Mouse (Mus musculus) forebrain, embryonic 16.5 days (tissue): Measurements from ENCODE around the gene Vps52. TPM values are rescaled to one million over a fixed set of nuclear protein-coding genes. Genes with fewer than 3 reads are reported as not detected.

ENCODE experiments used
- ATAC-seq: fragments of 200-750 bp; cut with Nextera tagmentation; 2 replicates; pipeline ENCODE4 v1.8.0; 2017; ENCODE audit warnings: mild to moderate bottlenecking, moderate library complexity
- H3K27ac ChIP-seq: fragments of 300-500 bp; sonication (generic); 2 replicates; pipeline ENCODE4 v1.5.1; 2014; ENCODE audit warnings: low read length, control low read depth
- H3K27me3 ChIP-seq: fragments of 300-500 bp; sonication (generic); replicated peaks from 2 replicates; pipeline ENCODE4 v1.6.1; 2014; ENCODE audit warnings: low read length; ENCODE audit not compliant: control insufficient read depth, insufficient read depth
- H3K36me3 ChIP-seq: fragments of 300-500 bp; sonication (generic); 2 replicates; pipeline ENCODE4 v1.6.1; 2014; ENCODE audit not compliant: control insufficient read depth, insufficient read depth
- H3K4me1 ChIP-seq: fragments of 300-500 bp; sonication (generic); replicated peaks from 2 replicates; pipeline ENCODE4 v1.6.1; 2014; ENCODE audit warnings: low read length; ENCODE audit not compliant: control insufficient read depth, insufficient read depth
- H3K4me2 ChIP-seq: fragments of 300-500 bp; sonication (generic); 2 replicates; pipeline ENCODE4 v1.6.1; 2014; ENCODE audit warnings: mild to moderate bottlenecking, low read length, control low read depth
- H3K4me3 ChIP-seq: fragments of 300-500 bp; sonication (generic); replicated peaks from 2 replicates; pipeline ENCODE4 v1.5.1; 2014; ENCODE audit warnings: mild to moderate bottlenecking, low read length, control low read depth
- H3K9ac ChIP-seq: fragments of 300-500 bp; sonication (generic); replicated peaks from 2 replicates; pipeline ENCODE4 v1.6.1; 2014; ENCODE audit warnings: low read depth, low read length, control low read depth
- H3K9me3 ChIP-seq: fragments of 300-500 bp; sonication (generic); 2 replicates; pipeline ENCODE4 v1.6.1; 2016; ENCODE audit warnings: low read length; ENCODE audit not compliant: control insufficient read depth
- WGBS: fragments of 180-500 bp; shearing (Covaris S2); extraction: QIAGEN DNeasy Blood & Tissue Kit; methylation state at CpG from one replicate; pipeline ENCODE4 v1.1.7; 2014; 5-methylcytosine and 5-hydroxymethylcytosine counted together
- polyA plus RNA-seq: library from polyadenylated mRNA; unstranded; fragments of >200 nt; fragmentation: Nextera tagmentation; extraction: Ambion mirVana; gene quantifications from 2 replicates; pipeline ENCODE4 v1.2.1, GENCODE M21; 2015

The Vps52 gene
- 79.5 and 81.0 TPM in 2 replicates for polyA plus RNA-seq

GRCm38 (mm10) chr17:33955555-33956214 is at the start of gene Vps52, which contains the start of gene Rps18:
Vps52 (plus strand) TSS chr17:33955812.
Rps18 (minus strand) TSS chr17:33956001.
- H3K4me3 ChIP-seq: peak within 1 kb of the TSS; percentile 85
- peak; percentile 91 for ATAC-seq
- peaks cover 12% of the 10 kb centered on the region for H3K36me3 ChIP-seq
- H3K27ac ChIP-seq: peak within 1 kb of the TSS; percentile 88
- peaks cover 43% of the 10 kb centered on the region for H3K4me1 ChIP-seq
- no peaks in the 10 kb centered on the region for H3K27me3 ChIP-seq
- H3K9me3 ChIP-seq: no peaks in the 10 kb centered on the region
- peak within 1 kb of the TSS; percentile 82 for H3K4me2 ChIP-seq
- under 1% methylated on average over 50 of the region's 50 CpGs for WGBS
- H3K9ac ChIP-seq: peak within 1 kb of the TSS; percentile 94

- H3K27ac ChIP-seq: peak overlapping the region; percentile 93
- peak overlapping the region; percentile 74 for H3K4me2 ChIP-seq
- H3K4me1 ChIP-seq: peaks cover 15% of the 10 kb centered on the region
- H3K9ac ChIP-seq: peak overlapping the region; percentile 80
- H3K9me3 ChIP-seq: no peaks in the 10 kb centered on the region
- H3K36me3 ChIP-seq: peaks cover 19% of the 10 kb centered on the region
- WGBS: under 1% methylated on average over 42 of the region's 44 CpGs
- ATAC-seq: peak; percentile 7
- peak overlapping the region; percentile 74 for H3K4me3 ChIP-seq
- no peaks in the 10 kb centered on the region for H3K27me3 ChIP-seq
These were observed 47.1 kb upstream of the Vps52 start for GRCm38 (mm10) chr17:33908331-33909076.

GRCm38 (mm10) chr17:33909077-33909868 is 46.3 kb upstream of the Vps52 start, which contains the start of gene Daxx:
Daxx (plus strand) TSS chr17:33909414.
- peaks cover 16% of the 10 kb centered on the region for H3K4me1 ChIP-seq
- ATAC-seq: peak; percentile 98
- under 1% methylated on average over 68 of the region's 68 CpGs for WGBS
- peak within 1 kb of the TSS; percentile 93 for H3K27ac ChIP-seq
- H3K27me3 ChIP-seq: no peaks in the 10 kb centered on the region
- H3K9me3 ChIP-seq: no peaks in the 10 kb centered on the region
- H3K9ac ChIP-seq: peak within 1 kb of the TSS; percentile 84
- H3K4me2 ChIP-seq: peak within 1 kb of the TSS; percentile 74
- H3K36me3 ChIP-seq: peaks cover 22% of the 10 kb centered on the region
- H3K4me3 ChIP-seq: peak within 1 kb of the TSS; percentile 74

DNA sequence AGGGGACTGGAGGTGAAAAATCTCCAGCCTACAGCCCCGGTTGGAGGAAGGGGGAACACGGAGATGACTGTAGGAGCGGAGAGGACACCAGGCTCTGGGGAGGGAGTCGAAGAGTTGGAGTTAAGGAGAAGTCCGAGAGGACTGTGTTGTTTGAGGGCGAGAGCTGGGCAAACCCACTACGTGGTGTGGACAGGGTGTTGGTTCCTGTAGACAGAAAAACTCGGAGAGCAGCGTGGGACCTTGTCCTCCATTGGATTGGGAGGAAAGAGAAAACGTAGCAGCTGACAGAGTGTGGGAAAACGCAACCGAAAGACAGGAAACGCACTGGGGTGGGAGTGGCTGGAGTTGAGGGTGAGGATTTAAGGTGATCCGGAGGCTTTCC is 45.8 kb upstream of the Vps52 start:
- no peaks in the 10 kb centered on the region for H3K27me3 ChIP-seq
- peak overlapping the region; percentile 74 for H3K4me3 ChIP-seq
- no peaks in the 10 kb centered on the region for H3K9me3 ChIP-seq
- no peak for ATAC-seq
- peak overlapping the region; percentile 84 for H3K9ac ChIP-seq
- WGBS: under 1% methylated on average over 14 of the region's 14 CpGs
- H3K4me2 ChIP-seq: peak overlapping the region; percentile 52
- peaks cover 21% of the 10 kb centered on the region for H3K4me1 ChIP-seq
- peaks cover 25% of the 10 kb centered on the region for H3K36me3 ChIP-seq
- H3K27ac ChIP-seq: peak overlapping the region; percentile 72

DNA sequence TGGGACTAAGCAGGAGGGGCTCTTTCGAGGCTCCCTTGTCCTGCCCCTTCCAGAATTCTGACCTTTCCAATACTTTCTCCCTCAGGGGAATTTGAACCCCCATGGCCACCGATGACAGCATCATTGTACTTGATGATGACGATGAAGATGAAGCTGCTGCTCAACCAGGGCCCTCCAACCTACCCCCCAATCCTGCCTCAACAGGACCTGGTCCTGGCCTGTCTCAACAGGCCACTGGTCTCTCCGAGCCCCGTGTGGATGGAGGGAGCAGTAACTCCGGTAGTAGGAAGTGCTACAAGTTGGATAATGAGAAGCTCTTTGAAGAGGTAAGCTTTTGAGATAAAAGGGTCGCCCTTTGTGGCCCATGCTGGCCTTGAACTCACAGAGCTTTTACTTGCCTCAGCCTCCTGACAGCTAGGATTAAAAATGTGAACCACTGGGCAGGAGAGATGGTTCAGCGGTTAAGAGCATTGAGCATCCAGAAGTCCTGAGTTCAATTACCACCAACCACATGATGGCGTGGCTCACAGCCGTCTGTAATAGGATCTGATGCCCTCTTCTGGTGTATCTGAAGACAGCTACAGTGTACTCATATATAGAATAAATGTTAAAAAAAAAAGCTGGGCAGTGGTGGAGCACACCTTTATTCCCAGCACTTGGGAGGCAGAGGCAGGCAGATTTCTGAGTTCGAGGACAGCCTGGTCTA is 45.1 kb upstream of the Vps52 start:
- H3K27me3 ChIP-seq: no peaks in the 10 kb centered on the region
- no peak for ATAC-seq
- H3K36me3 ChIP-seq: peaks cover 25% of the 10 kb centered on the region
- no peak overlapping the region; the same call in 1 of the 2 replicates for H3K27ac ChIP-seq
- H3K4me2 ChIP-seq: peak overlapping the region; percentile 52
- WGBS: 52% methylated on average over 11 of the region's 11 CpGs
- no peaks in the 10 kb centered on the region for H3K9me3 ChIP-seq
- peak overlapping the region; percentile 74 for H3K4me3 ChIP-seq
- H3K4me1 ChIP-seq: peaks cover 26% of the 10 kb centered on the region
- H3K9ac ChIP-seq: peak overlapping the region; percentile 84

DNA sequence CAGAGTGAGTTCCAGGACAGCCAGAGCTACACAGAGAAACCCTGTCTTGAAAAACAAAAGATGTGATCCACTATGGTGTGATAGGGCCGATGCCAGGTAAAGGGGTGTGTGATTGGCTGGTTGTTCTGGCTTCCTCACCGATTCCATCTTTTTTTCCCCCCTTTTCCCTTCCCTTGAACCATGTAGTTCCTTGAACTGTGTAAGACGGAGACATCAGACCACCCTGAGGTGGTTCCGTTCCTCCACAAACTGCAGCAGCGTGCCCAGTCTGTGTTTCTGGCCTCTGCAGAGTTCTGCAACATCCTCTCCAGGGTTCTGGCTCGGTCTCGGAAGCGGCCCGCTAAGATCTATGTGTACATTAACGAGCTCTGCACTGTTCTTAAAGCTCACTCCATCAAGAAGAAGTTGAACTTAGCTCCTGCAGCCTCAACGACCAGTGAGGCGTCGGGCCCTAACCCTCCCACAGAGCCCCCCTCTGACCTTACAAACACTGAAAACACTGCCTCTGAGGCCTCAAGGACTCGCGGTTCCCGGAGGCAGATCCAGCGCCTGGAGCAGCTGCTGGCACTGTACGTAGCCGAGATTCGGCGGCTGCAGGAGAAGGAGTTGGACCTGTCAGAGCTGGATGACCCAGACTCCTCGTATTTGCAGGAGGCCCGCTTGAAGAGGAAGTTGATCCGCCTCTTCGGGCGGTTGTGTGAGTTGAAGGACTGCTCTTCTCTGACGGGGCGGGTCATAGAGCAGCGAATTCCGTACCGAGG is 44.4 kb upstream of the Vps52 start:
- ATAC-seq: no peak
- no peak overlapping the region for H3K4me3 ChIP-seq
- 94% methylated on average over 31 of the region's 31 CpGs for WGBS
- H3K4me1 ChIP-seq: peaks cover 28% of the 10 kb centered on the region
- H3K27ac ChIP-seq: no peak overlapping the region
- no peak overlapping the region for H3K4me2 ChIP-seq
- no peaks in the 10 kb centered on the region for H3K27me3 ChIP-seq
- no peak overlapping the region for H3K9ac ChIP-seq
- no peaks in the 10 kb centered on the region for H3K9me3 ChIP-seq
- H3K36me3 ChIP-seq: peaks cover 25% of the 10 kb centered on the region

GRCm38 (mm10) chr17:33911813-33912414 is 43.7 kb upstream of the Vps52 start:
- no peak for ATAC-seq
- Histone ChIP-seq H3K27ac (no peak overlapping the region), H3K9ac (no peak overlapping the region), H3K27me3 (no peaks in the 10 kb centered on the region), H3K36me3 (peaks cover 25% of the 10 kb centered on the region), H3K4me2 (no peak overlapping the region), H3K4me1 (peaks cover 33% of the 10 kb centered on the region), H3K4me3 (no peak overlapping the region), H3K9me3 (no peaks in the 10 kb centered on the region)
- 90% methylated on average over 28 of the region's 28 CpGs for WGBS

GRCm38 (mm10) chr17:33913264-33913663 is 42.3 kb upstream of the Vps52 start:
- ATAC-seq: no peak
- H3K4me3 ChIP-seq: no peak overlapping the region
- no peaks in the 10 kb centered on the region for H3K27me3 ChIP-seq
- peaks cover 30% of the 10 kb centered on the region for H3K4me1 ChIP-seq
- WGBS: 90% methylated on average over 10 of the region's 10 CpGs
- H3K27ac ChIP-seq: no peak overlapping the region
- H3K4me2 ChIP-seq: no peak overlapping the region
- H3K36me3 ChIP-seq: peaks cover 25% of the 10 kb centered on the region
- no peak overlapping the region for H3K9ac ChIP-seq
- no peaks in the 10 kb centered on the region for H3K9me3 ChIP-seq
